Mouse (Mus musculus) mouse trophoblast stem cell (cell line): ENCODE data around the gene Ptrh1.

Experiments used
- in situ Hi-C, 2 experiments: fragments of 300-500 bp; cut with MseI, MboI; formaldehyde crosslinking; loops; 2 replicates in 1 of 2; 3 replicates in 1 of 2; pipeline ENCODE4 v1.15.1; 2025

The Ptrh1 gene

DNA sequence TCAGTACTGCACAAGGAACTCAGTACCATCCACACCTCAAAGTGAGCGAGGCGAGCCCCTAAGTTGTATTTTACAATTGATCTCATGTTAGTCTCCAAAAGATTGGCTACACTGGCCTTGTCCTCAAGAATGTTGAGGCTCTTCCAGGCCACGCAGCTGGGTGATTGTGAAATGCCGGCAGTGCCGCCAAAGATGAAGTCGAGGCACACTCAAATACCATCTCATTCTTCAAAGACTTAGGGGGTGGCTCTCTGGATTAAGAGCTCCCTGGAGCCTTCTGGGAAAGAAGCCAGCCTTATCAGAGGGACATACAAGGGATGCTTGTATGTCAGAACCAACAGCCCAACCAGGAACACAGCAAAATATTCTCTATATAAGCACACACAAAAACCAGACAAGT, 15.7 kb downstream of the Ptrh1 start:
- in situ Hi-C loops: loop anchor here in 1 of 2 experiments (10.0 kb wide), 1 partner anchor 54 kb away; the partner anchor contains the start of gene Stxbp1

DNA sequence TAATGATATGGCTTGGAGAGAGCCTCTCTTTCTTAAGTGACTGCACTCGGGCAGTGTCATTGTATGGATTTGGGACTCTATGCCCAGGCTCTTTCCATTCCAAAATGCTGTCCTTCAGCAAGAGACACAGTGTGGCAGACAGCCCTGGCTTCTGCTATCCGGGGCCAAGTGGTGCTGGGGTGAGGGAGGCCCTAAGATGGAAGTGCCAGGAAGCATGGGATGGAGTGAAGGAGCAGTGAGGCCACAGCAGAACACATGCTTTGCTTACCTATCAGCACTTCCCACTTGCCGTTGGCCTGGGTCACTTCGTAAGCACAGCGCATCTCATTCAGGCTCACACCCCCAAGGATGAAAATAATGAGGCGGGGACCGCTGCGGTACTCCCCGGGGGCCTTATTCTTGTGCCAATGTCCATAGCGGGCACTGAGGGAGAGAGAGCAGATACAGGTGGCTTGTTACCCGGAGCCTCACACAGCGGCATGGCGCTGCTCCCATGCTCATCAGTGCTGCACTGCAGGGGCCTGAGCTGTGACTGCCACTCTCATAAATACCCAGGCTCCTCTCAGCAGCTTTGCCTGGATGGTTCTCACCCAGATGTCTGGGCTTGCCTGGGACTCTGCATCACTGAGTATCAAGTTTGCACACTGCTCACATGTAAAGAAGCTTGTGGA, 20.3 kb downstream of the Ptrh1 start:
- in situ Hi-C loops: loop anchor here in 1 of 2 experiments (10.0 kb wide), 1 partner anchor 49 kb away; the partner anchor contains the start of gene Stxbp1

DNA sequence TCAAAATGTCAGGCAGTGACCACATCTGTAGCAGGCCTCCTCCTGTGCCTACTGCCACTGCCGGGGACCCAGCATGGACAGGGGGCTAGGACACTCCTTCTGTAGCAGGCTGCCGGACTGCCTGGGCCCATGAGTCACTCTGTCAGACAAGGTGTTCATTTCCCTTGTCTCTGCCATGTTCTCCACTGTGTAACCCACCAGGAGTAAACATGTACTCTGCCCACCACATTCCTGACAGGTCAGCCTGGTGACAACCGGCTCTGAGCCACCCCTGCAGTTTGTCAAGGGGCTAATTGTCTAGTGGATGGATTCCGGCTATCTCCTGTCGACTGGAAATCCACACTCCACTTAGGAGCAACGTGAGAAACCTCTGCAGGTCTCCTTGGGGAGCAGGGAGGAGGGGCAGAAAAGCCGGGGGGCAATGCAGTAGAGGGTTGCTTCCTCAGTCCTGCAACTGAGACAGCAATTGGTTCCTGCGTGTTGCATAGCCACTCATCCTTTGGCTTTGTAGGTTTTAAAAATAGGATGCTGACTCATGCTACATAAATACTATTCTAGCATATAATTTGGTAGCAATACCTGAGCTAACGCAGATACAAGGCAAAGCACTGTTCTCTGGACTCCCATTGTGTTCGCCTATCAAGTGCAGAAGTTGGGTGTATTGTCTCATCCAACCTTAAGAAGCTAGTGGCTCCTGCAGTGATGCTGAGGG, 22.8 kb downstream of the Ptrh1 start:
- in situ Hi-C loops: loop anchor here in 1 of 2 experiments (10.0 kb wide), 1 partner anchor 46 kb away; the partner anchor contains the start of gene Stxbp1

DNA sequence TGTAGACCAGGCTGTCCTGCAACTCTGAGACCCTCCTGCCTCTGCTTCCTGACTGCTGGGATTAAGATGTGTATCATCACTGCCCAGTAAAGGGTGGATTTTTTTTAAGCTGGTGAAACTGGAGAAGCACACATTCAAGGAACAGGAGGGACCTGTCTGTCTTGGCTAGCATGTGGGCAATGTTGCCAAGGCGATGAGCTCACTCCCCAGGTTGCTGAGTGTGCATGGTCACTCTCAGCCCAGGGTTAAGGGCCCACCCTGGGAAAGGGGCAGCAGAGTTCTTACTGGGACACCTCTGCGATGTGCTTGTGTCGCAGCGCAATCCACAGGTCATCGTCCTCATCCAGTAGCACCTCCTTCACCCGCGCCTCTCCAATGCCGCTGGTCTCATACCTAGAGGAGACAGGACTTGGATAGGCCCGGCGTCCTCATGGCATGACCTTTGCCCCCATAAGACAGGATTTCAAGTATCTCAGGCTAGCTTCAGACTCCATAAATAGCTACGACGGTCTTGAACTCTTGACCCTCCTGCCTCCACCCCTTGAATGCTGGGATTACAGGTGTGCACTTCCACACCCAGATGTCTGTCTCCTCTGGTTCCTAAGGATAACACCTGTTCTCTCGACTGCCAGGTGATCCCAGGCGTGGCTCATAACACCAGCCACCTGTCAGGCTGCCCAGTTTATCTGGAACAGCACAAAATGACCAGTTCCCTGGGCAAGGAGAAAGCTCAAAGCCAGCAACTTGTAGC, 33.4 kb downstream of the Ptrh1 start:
- in situ Hi-C loops: no loop called here

DNA sequence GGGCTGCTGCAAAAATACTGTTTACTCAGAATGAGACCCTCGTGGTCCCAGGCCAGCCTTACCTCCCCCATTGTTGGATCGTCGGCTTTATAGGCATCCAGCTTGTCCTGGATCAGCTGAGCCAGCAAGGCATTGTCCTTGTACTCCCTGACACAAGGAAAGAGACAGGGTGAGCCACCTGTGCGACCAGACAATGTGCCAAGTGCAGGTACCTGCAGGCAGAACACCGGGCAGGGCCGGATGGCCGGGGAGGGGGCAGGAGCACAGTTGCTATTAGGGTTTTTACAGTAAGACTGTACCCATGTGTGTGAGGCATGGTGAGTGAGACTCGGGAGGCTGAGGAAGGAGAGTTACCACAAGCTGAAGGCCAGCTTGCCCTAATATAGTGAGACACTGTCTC, 36.4 kb downstream of the Ptrh1 start:
- in situ Hi-C loops: no loop called here

DNA sequence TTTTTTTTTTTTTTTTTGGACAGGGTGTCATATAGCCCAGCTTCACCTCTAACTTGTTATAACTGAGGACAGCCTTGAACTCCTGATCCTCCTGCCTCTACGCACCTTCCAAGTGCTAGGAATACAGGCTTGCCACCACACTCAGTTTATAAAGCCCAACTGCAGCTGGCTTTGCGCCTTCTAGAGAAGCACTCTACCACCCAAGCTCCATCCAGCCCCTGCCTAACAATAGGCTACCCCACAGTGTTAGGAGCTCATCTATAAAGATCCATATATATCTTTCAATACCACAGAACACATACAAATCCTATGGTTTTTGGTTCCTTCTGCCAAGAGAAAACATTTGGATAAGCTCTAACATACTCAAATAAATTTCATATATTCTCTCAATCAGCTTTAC, 40.9 kb downstream of the Ptrh1 start:
- in situ Hi-C loops: no loop called here

DNA sequence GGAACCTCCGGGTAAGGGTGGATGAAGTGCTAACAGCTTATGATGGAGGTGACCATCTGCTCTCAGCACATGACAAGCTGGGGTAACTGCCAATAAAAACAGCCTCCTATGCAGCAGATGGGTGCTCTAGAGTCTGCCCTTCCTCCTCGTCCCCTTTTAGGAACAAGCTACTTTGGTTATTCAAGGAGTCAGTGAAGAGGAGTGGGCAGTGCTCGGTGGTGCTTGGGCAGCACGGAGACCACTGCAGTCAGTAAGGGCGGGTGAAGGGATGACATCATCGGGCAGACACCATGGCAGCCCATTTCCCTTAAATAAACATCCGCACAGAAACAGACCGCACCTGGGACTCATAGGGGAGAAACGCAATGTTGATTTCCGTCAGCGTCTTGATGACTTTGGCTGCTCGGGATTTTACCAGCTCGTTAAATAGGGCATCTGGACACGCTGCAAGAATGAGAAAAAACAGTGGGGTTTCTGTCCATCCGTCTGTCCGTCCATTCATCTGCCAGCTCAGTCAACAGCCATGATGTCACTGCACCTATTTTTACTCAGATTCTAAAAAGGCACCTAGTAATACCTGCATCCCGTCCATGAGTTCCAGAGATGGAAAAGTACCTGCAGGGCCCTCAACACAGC, 41.5 kb downstream of the Ptrh1 start:
- in situ Hi-C loops: no loop called here

DNA sequence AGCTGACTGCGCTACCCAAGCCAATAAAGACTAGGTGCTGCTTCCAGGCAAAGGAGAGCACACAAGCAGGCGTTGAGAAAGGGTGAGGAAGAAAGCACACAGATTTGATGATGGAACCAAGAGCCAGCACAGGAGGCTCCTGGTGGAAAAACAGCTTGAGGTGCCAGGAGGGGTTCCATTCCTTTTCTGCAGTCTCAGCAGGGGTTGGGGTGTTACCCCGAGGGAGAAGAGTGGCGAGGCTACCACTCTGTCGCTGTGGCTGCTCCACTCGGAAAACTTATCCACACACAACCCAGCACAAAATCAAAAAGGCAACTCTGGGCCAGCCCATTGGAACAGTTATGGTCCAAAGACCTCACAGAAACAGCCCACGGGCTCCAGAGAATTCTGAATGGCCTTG, 42.0 kb downstream of the Ptrh1 start:
- in situ Hi-C loops: no loop called here

DNA sequence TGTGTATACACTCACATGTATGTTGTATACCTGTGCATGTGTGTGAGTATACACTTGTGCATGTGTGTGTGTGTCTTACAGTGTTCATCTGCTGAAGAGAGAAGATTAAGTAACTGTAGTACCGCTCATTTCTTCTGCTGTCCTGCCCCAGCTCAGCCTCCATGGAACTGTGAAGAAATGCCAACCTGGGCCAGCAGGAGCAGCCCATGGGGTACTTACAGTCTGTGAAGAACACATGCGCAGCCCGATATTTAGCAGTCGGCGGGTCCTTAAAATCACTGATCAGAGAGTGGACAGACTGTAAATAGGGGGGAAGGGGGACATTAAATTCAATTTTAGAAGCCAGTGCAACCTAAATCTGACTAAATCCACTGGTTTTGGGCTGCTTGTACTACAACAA, 42.6 kb downstream of the Ptrh1 start:
- in situ Hi-C loops: no loop called here

DNA sequence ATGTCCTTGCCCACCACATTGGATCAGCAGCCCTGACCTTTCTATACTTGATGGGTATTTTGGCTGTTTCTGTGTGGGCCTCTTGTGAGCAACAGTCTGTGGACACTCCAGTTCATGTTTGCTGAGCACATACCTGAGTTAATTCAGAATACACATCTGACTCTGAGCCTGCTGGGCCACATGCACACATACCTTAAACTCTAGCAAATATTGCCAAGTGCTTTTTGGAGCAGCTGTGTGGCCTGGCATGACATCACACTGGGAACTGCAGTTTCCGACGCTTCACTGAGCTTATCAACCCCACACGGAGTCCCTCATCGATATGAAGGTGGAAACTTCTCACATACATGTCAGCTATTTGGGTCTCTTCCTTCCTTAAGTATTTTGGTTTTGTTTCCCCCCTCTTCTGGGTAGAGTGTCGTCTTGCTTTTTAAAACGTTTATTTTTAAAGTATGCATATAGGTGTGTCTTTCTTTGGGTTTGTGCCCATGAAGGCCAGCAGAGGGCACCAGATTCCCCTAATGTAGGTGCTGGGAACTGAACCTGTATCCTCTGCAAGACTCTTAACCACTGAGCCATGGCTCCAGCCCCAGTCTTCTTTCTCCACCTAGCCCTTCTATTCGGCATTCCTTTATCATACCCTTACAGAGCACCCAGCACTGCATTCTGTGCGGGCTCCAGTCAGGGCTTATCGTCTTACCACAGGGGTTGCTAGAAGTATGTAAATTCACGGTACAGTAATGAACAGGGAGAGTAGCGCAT, 45.6 kb downstream of the Ptrh1 start:
- in situ Hi-C loops: no loop called here

DNA sequence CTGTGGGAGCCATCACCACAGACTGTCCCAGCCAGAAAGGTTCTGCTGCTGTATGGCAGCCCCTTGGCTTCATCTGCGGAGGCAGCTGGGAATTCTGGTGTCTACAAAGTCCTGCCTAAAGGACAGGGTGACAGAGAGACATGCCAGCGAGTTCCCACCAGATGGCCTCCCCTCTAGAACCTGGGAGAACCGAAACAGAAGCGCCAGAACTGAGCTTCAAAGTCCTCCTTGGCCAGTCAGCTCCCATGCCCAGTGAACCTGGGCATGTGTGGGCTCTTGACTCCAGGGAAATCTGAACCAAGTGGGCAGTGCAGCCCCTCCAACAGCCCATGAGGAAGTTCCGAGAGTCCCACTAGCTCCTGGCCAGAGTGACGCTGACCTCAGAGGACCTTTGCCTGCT, 47.1 kb downstream of the Ptrh1 start:
- in situ Hi-C loops: no loop called here

DNA sequence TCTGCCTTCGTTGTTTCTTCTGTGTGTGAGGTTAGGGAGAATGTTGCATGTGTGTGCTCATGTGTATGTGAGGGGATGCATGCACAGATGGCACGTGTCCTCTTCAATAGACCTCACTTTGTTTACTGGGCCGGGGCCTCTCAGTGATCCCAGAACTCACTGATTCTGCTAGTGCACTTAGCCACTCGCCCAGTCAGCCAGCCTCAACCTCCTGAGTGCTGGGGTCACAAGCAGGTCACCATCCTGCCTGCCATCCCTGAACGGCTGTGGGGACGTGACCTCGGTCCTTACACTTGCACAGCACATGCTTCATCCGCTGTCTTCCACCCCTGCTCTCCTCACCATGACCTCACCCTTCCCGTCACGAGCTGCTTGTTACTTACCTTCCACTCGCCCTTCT, 47.6 kb downstream of the Ptrh1 start:
- in situ Hi-C loops: no loop called here

DNA sequence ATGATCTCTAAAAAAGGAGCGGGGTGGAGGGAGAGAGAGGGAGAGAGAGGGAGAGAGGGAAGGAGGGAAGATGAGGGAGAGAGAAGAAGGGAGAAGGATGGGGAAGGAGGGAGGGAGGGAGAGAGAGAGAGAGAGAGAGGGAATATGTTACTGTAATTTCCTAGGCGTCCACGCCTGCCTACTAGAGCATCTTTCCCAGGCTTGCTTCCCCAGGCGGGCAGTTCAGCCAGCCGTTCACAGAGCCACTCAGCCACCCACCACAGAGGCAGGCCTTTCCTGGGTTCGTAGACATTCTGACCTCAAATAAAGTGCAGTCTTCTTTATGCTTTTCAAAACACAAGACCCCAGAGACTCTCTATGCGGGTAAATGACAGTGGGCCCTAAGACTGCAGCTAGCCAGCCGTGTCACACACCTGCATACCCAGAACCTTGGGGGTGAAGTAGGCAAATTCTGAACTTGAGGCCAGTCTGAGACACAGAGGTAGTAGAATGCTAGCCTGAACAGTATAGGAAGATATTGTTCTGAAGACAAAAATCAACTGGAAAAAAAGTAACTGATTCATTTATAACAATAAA, 48.1 kb downstream of the Ptrh1 start:
- in situ Hi-C loops: no loop called here

DNA sequence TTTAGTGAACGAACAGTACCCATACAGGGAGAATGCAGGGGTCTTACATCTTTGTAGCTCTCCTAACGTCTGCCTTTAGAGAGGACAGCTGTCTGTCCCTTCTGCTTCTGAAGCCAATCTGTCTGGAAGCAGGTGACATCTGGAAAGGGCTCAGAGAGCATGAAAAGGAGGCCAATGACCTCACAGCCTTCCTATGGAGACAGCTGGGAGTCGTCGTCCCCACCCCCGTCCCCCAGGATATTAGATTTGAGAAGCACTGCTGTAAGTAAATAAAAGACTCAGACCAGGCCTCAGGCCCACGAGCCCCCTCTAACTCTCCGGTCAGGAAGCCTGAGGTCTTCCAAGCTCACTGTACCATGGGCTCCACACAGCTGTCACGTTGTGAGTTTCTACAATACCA, 48.6 kb downstream of the Ptrh1 start:
- in situ Hi-C loops: no loop called here

DNA sequence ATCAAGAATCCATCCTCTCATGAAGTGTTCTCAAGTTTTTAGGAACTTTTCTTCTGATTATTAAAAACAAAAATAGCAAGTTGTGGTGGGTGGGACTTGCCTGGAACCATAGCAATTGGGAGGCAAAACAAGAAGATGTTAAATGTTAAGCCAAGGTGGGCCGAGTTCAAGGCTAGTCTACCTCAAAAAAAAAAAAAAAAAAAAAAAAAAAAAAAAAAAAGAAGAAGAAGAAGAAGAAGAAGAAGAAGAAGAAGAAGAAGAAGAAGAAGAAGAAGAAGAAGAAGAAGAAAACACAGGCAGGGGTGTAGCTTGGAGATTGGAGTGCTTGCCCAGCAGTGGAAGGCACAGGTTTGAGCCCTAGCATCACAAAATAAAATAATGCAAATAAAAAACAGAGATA, 49.2 kb downstream of the Ptrh1 start:
- in situ Hi-C loops: no loop called here

DNA sequence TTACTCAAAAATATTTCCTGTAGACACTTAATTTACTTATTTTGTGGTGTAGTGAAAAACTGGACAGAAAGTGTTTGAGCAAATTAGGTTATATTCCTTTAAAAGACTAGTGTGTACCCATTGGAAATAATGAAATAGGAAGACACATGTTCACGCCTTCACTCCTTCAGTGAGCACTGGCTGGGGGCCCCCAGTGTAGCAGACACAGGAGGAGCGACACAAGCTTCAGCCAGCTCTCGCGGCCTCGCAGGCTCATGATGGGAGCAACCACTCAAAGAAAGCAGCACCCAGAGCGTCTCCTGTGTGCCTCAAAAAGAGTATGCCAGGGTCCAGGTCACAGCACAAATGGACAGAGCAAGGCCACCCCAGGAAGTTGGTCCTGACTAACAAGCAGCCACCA, 50.2 kb downstream of the Ptrh1 start:
- in situ Hi-C loops: no loop called here
